Mouse (Mus musculus) liver, embryonic 14.5 days (tissue): Measurements from ENCODE around the gene Olfr177.

ENCODE experiments used
- CTCF ChIP-seq: IDR thresholded peaks from 2 replicates; pipeline ENCODE4 v1.5.1; 2016; ENCODE audit warnings: antibody characterized with exemption, low read depth, control low read depth
- EP300 ChIP-seq: IDR thresholded peaks from 2 replicates; pipeline ENCODE4 v1.6.1; 2016; ENCODE audit warnings: antibody characterized with exemption, low read depth

DNA sequence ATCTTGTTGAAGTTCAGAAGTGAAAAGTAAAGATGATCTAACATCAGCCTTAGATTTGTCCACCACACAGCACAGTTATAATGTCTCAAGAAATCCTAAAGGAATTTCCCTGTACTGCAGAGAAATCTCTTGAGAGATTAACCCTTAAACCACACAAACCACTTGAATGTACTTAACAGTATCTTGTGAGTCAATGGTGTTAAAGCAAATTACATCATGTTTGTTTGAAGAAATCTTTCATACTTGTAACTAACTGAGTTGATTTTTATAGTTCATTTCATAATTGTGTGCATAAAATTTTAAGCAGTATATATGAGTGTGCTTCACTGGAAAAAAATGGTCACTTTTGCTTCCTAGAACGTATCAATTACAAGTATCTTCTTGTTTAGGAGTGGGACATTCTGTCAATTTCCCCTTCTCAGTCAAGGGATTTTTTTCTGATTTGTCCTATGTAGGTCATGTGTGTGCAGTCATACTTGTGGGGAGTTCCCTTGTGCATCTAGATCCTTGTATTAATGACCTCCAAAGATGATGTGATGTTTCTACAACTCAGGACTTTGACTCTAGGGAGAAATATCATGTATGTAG lies 47.7 kb downstream of the Olfr177 start, which contains the start of gene Olfr175-ps1:
- no peak for TF ChIP-seq CTCF
- no peak for TF ChIP-seq EP300
